Mouse (Mus musculus) hindbrain, embryonic 11.5 days (tissue): ENCODE measurements around the gene Max. TPM values are rescaled to one million over a fixed set of nuclear protein-coding genes. Genes with fewer than 3 reads are reported as not detected.

Experiments used
- ATAC-seq: fragments of 200-750 bp; cut with Nextera tagmentation; 2 replicates; pipeline ENCODE4 v1.8.0; 2017; ENCODE audit warnings: mild to moderate bottlenecking, moderate TSS enrichment, moderate library complexity; ENCODE audit not compliant: low FRiP score
- DNase-seq: peaks from one replicate; pipeline ENCODE4 v3.0.0-alpha.2; 2015; ENCODE audit warnings: low spot score
- H3K27ac ChIP-seq: fragments of 300-500 bp; sonication (generic); 2 replicates; pipeline ENCODE4 v1.5.1; 2014; ENCODE audit warnings: mild to moderate bottlenecking, low read depth, low read length
- H3K27me3 ChIP-seq: fragments of 300-500 bp; sonication (generic); 2 replicates; pipeline ENCODE4 v1.6.1; 2014; ENCODE audit warnings: mild to moderate bottlenecking, low read length, moderate library complexity, mixed read lengths; ENCODE audit not compliant: control insufficient read depth, insufficient read depth
- H3K36me3 ChIP-seq: fragments of 300-500 bp; sonication (generic); 2 replicates; pipeline ENCODE4 v1.6.1; 2014; ENCODE audit warnings: mild to moderate bottlenecking, low read length, moderate library complexity, mixed read lengths; ENCODE audit not compliant: control insufficient read depth, insufficient read depth
- H3K4me1 ChIP-seq: fragments of 300-500 bp; sonication (generic); replicated peaks from 2 replicates; pipeline ENCODE4 v1.6.1; 2014; ENCODE audit warnings: low read length, mixed read lengths; ENCODE audit not compliant: control insufficient read depth, insufficient read depth
- H3K4me2 ChIP-seq: fragments of 300-500 bp; sonication (generic); replicated peaks from 2 replicates; pipeline ENCODE4 v1.6.1; 2014; ENCODE audit warnings: mild to moderate bottlenecking, low read depth, low read length
- H3K4me3 ChIP-seq: fragments of 300-500 bp; sonication (generic); 2 replicates; pipeline ENCODE4 v1.5.1; 2014; ENCODE audit warnings: low read depth, low read length
- H3K9ac ChIP-seq: fragments of 300-500 bp; sonication (generic); 2 replicates; pipeline ENCODE4 v1.6.1; 2014; ENCODE audit warnings: low read depth, low read length
- H3K9me3 ChIP-seq: fragments of 300-500 bp; sonication (generic); 2 replicates; pipeline ENCODE4 v1.6.1; 2016; ENCODE audit warnings: low read length; ENCODE audit not compliant: control insufficient read depth
- WGBS: fragments of 180-500 bp; shearing (Covaris S2); extraction: QIAGEN DNeasy Blood & Tissue Kit; methylation state at CpG from one replicate; pipeline ENCODE4 v1.1.7; 2014; 5-methylcytosine and 5-hydroxymethylcytosine counted together
- polyA plus RNA-seq: library from polyadenylated mRNA; unstranded; fragments of >200 nt; fragmentation: Nextera tagmentation; extraction: Ambion mirVana; gene quantifications from 2 replicates; pipeline ENCODE4 v1.2.1, GENCODE M21; 2014

Max gene
- polyA plus RNA-seq, 1 experiment from 2014 or later, result 48.4 TPM

DNA sequence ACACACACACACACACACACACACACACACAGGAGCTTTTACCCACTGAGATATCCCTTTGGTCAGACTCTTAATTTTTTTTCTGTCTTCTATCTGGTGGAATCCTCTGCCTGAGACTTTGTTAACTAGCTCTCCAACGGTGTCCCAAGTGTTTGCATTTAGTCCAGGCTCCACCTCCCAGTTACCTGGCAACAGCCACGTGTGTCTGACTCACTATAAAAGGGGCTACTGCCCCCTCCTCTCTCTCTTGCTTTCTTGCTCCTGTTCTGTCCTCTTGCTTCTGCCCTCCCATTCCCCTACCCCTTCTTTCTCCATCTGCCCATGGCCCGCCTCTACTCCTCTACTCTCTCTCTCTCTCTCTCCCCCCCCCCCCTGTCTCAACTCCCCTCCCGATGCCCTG lies 3.9 kb upstream of the Max start:
- Histone ChIP-seq H3K9ac (no peak overlapping the region), H3K4me2 (no peak overlapping the region), H3K27ac (no peak overlapping the region), H3K36me3 (no peaks in the 10 kb centered on the region), H3K27me3 (no peaks in the 10 kb centered on the region), H3K4me3 (no peak overlapping the region), H3K9me3 (no peaks in the 10 kb centered on the region), H3K4me1 (no peaks in the 10 kb centered on the region)
- peak; percentile 25 for DNase-seq
- no peak for ATAC-seq
- 22% methylated on average over 3 of the region's 4 CpGs for WGBS

DNA sequence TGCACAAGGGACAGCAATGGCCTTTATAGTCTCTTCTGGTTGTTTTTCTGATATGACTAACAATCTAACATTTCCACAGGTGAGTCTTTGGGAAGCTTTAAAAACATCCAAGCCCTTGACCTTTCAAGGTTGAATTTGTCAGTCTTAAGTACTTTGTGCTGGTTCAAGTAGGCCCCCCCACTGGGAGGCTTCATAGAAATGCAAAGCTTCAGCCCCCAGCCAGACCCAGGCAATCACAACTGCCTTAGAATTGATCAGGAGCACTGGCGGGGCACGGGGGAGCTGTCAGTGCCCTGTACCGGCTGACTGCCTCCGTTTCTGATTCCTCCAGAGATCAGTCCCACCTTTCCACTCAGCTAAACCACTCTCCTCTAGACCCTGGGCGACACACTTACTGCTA lies 3.1 kb upstream of the Max start:
- no peak overlapping the region for H3K4me2 ChIP-seq
- no peak for DNase-seq
- WGBS, result 15% methylated on average over 5 of the region's 5 CpGs
- H3K27ac ChIP-seq, result no peak overlapping the region
- no peaks in the 10 kb centered on the region for H3K36me3 ChIP-seq
- no peaks in the 10 kb centered on the region for H3K27me3 ChIP-seq
- no peaks in the 10 kb centered on the region for H3K9me3 ChIP-seq
- no peak overlapping the region for H3K4me3 ChIP-seq
- ATAC-seq, result no peak
- H3K9ac ChIP-seq, result no peak overlapping the region
- H3K4me1 ChIP-seq, result no peaks in the 10 kb centered on the region

DNA sequence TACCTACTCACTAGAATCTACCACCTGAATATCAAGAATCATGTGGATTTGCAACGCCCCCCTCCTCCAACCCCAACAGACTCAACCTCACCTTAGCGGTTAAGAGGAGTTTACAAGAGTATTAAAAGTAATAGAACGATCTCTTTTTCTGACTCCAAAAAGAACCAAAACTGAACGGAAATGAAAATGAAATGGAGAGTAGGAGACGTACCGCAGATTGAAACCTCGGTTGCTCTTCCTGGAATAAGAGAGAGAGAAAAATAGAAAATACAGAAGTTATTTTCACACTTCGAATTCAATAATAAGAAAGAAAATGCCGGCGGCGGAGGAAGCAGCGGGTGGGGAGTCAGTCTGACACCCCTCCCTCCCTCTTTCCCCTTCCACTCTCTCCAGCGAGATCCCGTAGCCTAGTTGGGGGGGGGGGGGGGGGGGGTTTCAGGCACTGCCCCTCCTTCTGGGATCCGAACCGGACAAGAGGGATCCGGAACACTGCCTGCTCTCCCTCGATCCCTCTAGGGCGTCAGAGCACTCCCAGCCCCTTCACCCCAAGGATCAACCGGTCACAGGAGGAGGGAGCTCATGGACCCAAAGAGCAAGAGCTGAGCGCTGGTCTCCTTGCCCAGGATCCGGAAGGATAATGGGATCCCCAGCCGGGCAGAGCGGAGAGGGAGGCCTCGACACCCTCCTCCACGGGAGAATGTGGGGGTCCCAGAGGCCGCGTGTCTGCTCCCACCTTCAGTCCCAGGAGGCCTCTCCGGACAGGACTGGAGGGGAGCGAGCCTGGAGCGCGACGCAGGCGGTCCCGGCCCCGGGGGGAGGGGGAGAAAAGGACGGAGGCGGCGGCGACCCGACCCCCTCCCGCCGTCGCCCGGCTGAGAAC lies 709 bp downstream of the Max start:
- Histone ChIP-seq H3K36me3 (no peaks in the 10 kb centered on the region), H3K27me3 (no peaks in the 10 kb centered on the region), H3K4me3 (peak overlapping the region; percentile 98), H3K4me2 (peak overlapping the region; percentile 89), H3K9me3 (no peaks in the 10 kb centered on the region), H3K27ac (no peak overlapping the region), H3K9ac (peak overlapping the region; percentile 67), H3K4me1 (no peaks in the 10 kb centered on the region)
- WGBS, result 6% methylated on average over 39 of the region's 45 CpGs
- DNase-seq, result no peak
- peak; percentile 41 for ATAC-seq

DNA sequence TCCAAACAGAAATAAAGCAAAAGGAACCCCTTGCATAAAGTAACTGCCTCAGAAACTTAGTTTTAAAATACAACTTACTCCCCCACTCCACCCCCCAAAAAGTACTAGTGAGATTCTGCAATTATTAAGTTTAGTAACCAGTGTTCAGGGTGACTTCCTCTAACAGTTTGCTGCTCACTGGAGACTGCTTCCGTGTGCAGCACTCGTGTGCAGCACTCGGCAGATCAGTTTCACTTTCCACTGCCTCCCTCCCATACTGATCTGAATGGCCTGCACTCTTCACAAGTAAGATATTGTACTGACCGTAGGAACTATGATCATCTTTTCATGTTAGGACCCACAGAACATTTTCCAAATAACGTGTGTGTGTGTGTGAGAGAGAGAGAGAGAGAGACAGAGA lies 4.3 kb downstream of the Max start:
- Histone ChIP-seq H3K4me2 (no peak overlapping the region), H3K9ac (no peak overlapping the region), H3K36me3 (peaks cover 7% of the 10 kb centered on the region; the same call in 1 of the 2 replicates), H3K27me3 (no peaks in the 10 kb centered on the region), H3K9me3 (no peaks in the 10 kb centered on the region), H3K4me3 (no peak overlapping the region), H3K27ac (no peak overlapping the region), H3K4me1 (no peaks in the 10 kb centered on the region)
- DNase-seq (no peak), ATAC-seq (no peak)
- WGBS, result 89% methylated on average over 5 of the region's 5 CpGs

DNA sequence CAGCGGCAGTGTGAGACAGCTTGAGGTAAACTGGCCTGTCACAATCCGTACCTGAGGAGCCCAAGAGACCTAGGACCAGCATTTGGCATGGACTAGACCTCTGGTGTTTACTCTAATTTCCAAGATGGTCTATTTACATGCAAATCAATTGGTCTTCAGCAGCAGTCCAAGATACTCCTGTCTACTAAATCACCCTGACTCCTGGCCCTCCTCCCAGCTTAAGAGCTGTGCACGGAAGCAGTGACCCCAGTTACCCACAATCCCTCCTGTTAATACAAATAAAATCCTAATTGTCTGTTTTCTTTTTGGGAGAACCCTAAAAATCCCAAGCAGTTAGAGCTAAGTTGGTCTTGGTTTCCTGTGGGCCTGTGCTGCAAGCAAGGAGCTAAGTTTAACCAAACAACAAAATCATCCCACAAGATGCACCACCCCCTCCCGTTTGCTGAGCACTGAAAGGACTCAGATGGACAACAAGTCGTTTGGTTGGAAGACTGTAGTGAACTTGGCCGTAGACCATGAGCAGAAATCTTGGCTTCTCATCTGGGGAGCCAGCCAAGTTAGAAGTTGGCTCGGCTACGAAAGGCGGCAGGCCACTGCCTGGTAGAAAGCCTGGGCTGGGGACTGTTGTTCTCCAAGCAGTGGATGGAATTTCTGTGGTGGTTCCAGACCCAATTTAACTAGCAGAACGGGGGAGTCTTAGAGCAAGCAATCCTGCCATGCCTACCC lies 7.1 kb downstream of the Max start:
- DNase-seq (no peak), ATAC-seq (no peak)
- Histone ChIP-seq H3K4me2 (no peak overlapping the region), H3K9ac (no peak overlapping the region), H3K4me1 (no peaks in the 10 kb centered on the region), H3K4me3 (no peak overlapping the region), H3K27me3 (no peaks in the 10 kb centered on the region), H3K27ac (no peak overlapping the region), H3K9me3 (no peaks in the 10 kb centered on the region), H3K36me3 (peaks cover 10% of the 10 kb centered on the region; the same call in 1 of the 2 replicates)
- 90% methylated on average over 10 of the region's 10 CpGs for WGBS

DNA sequence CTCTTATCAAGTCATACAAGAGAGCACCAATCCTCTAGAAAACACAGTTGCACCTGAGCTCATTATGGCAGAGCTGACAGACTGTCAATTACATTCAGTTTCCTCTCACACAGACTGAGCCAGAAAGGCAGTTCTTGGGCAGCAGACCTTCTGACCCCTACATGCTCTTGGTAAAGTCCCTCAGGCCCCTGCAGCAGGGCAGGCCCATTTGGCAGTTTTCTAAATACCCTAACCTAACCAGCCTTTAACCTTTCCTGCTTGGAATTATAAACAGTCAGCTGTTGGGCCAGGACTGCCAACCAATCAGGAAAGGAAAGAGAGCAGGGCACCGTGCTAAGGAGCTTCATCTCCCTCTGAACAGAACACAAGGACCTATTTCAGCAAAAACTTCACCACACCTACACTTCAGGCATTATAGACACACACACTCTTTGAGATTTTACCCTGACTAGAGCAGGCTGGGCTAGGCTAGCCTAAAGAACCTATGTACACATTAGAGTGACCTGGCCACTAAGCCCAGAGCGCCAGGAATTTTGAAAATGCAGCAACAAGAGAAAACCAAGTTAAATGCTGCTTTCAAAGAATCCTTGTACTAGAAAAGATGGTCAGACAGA lies 8.1 kb downstream of the Max start:
- DNase-seq, result no peak
- Histone ChIP-seq H3K27ac (no peak overlapping the region), H3K4me2 (no peak overlapping the region), H3K27me3 (no peaks in the 10 kb centered on the region), H3K4me3 (no peak overlapping the region), H3K36me3 (peaks cover 10% of the 10 kb centered on the region; the same call in 1 of the 2 replicates), H3K4me1 (no peaks in the 10 kb centered on the region), H3K9me3 (no peaks in the 10 kb centered on the region), H3K9ac (no peak overlapping the region)
- 90% methylated on average over 2 of the region's 2 CpGs for WGBS
- no peak for ATAC-seq

DNA sequence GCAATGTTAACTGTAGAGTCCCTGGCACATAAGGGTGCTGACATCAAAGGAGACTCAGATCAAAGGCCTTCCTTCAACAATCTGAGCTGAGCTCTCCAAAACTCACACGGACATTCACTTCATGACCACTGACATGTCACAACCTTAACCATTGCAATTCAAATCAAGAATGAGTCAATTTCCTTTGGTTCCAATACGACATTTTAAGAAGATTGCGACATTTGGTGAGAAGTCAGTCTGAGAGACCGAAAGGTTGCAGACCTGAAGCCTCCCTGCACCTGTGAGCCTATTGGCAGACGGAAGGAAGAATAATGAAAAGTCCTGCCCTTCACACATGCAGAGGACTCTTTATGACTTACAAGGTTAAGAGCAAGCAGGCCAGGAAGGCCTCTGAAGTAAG lies 11.7 kb downstream of the Max start:
- Histone ChIP-seq H3K9ac (no peak overlapping the region), H3K36me3 (peaks cover 9% of the 10 kb centered on the region; the same call in 1 of the 2 replicates), H3K27ac (no peak overlapping the region), H3K4me2 (no peak overlapping the region), H3K4me1 (no peaks in the 10 kb centered on the region), H3K4me3 (no peak overlapping the region), H3K27me3 (no peaks in the 10 kb centered on the region), H3K9me3 (no peaks in the 10 kb centered on the region)
- DNase-seq (no peak), ATAC-seq (no peak)
- 95% methylated on average over 5 of the region's 5 CpGs for WGBS

DNA sequence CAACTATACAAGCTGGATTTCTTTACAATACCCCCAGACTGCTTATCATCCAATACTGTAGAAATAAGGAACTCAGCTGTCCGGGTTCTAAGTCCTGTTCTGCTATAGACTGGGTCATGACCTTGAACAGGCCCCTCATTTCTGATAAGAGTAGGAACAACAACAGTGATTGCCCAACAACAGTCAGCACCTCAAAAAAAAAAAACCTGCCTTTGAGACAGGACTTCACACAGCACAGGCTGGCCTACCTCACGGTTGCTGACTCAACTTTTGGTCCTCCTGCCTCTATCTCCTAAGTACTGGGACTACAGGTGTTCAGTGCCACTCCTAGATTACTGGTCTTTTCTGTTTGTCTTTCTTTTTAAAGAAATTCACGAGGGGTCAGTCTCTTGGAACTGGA lies 13.2 kb downstream of the Max start:
- Histone ChIP-seq H3K36me3 (peaks cover 9% of the 10 kb centered on the region; the same call in 1 of the 2 replicates), H3K27me3 (no peaks in the 10 kb centered on the region), H3K4me2 (no peak overlapping the region), H3K9me3 (no peaks in the 10 kb centered on the region), H3K9ac (no peak overlapping the region), H3K4me3 (no peak overlapping the region), H3K27ac (no peak overlapping the region), H3K4me1 (no peaks in the 10 kb centered on the region)
- 88% methylated on average over 3 of the region's 3 CpGs for WGBS
- DNase-seq (no peak), ATAC-seq (no peak)
